Mouse (Mus musculus) MEL (cell line): ENCODE measurements around the gene Srp72. TPM values are rescaled to one million over a fixed set of nuclear protein-coding genes. Genes with fewer than 3 reads are reported as not detected.
A peak's percentile ranks its signal among the peaks of the same experiment; 100 is the strongest.

Experiments used
- DNase-seq: peaks from one replicate; pipeline ENCODE4 v3.0.0; 2011; ENCODE audit warnings: low read depth, low spot score
- H3K27ac ChIP-seq: 2 replicates; pipeline ENCODE4 v1.5.1; 2012; ENCODE audit warnings: low read depth, mild to moderate bottlenecking, control low read depth, low read length, moderate library complexity; ENCODE audit not compliant: control insufficient read depth
- H3K27me3 ChIP-seq, 2 experiments: fragments of 150-350 bp in 1 of 2; sonication (generic) in 1 of 2; 2 replicates each; pipeline ENCODE4 v1.6.1; 2012; ENCODE audit warnings: low read length in 2 of 2, mild to moderate bottlenecking in 2 of 2, improper control_type of control experiment in 1 of 2, moderate library complexity in 1 of 2; ENCODE audit not compliant: insufficient read depth in 2 of 2, control insufficient read depth in 1 of 2
- H3K36me3 ChIP-seq, 2 experiments: 2 replicates each; pipeline ENCODE4 v1.6.1; 2012 to 2014; ENCODE audit warnings: low read length in 2 of 2, improper control_type of control experiment in 1 of 2, inconsistent platforms in 1 of 2, mild to moderate bottlenecking in 1 of 2; ENCODE audit not compliant: insufficient read depth in 2 of 2, control insufficient read depth in 1 of 2
- H3K4me1 ChIP-seq, 2 experiments: fragments of 150-350 bp in 1 of 2; sonication (generic) in 1 of 2; 2 replicates each; pipeline ENCODE4 v1.6.1; 2012; ENCODE audit warnings: low read length in 2 of 2, improper control_type of control experiment in 1 of 2, mild to moderate bottlenecking in 1 of 2; ENCODE audit not compliant: insufficient read depth in 2 of 2, control insufficient read depth in 1 of 2
- H3K4me3 ChIP-seq, 2 experiments: fragments of 150-350 bp in 1 of 2; sonication (generic) in 1 of 2; 2 replicates each; pipeline ENCODE4 v1.5.1; 2012; ENCODE audit warnings: low read depth in 2 of 2, low read length in 2 of 2, mild to moderate bottlenecking in 2 of 2, moderate library complexity in 2 of 2, control low read depth in 1 of 2, improper control_type of control experiment in 1 of 2; ENCODE audit not compliant: control insufficient read depth in 1 of 2, insufficient read depth in 1 of 2
- H3K79me2 ChIP-seq: 2 replicates; pipeline ENCODE4 v1.6.1; 2012; ENCODE audit warnings: mild to moderate bottlenecking, low read length, moderate library complexity; ENCODE audit not compliant: control insufficient read depth, poor library complexity, insufficient read depth
- H3K9ac ChIP-seq: 2 replicates; pipeline ENCODE4 v1.6.1; 2012; ENCODE audit warnings: low read depth, mild to moderate bottlenecking, control low read depth, low read length, moderate library complexity; ENCODE audit not compliant: control insufficient read depth, poor library complexity, severe bottlenecking
- H3K9me3 ChIP-seq: fragments of 150-350 bp; sonication (generic); replicated peaks from 2 replicates; pipeline ENCODE4 v1.6.1; 2012; ENCODE audit warnings: mild to moderate bottlenecking, low read length, improper control_type of control experiment, moderate library complexity; ENCODE audit not compliant: insufficient read depth
- BHLHE40 ChIP-seq: IDR thresholded peaks from 2 replicates; pipeline ENCODE4 v1.6.1; 2012; ENCODE audit warnings: low read depth, mild to moderate bottlenecking, inconsistent platforms, low read length, improper control_type of control experiment, borderline replicate concordance
- CHD1 ChIP-seq: IDR thresholded peaks from 2 replicates; pipeline ENCODE4 v1.6.1; 2012; ENCODE audit warnings: low read depth, mild to moderate bottlenecking, inconsistent platforms, low read length, improper control_type of control experiment
- CTCF ChIP-seq, 3 experiments: IDR thresholded peaks in 2 of 3; conservative IDR thresholded peaks in 1 of 3; 2 replicates each; pipeline ENCODE4 v1.5.1; 2011 to 2012; ENCODE audit warnings: low read length in 3 of 3, low read depth in 2 of 3, mild to moderate bottlenecking in 2 of 3, improper control_type of control experiment in 1 of 3, inconsistent platforms in 1 of 3, mixed read lengths in 1 of 3, moderate library complexity in 1 of 3; ENCODE audit not compliant: control insufficient read depth in 1 of 3, insufficient read depth in 1 of 3, poor library complexity in 1 of 3, severe bottlenecking in 1 of 3
- E2F4 ChIP-seq: IDR thresholded peaks from 2 replicates; pipeline ENCODE4 v1.6.1; 2011; ENCODE audit warnings: low read depth, low read length, improper control_type of control experiment, borderline replicate concordance
- EP300 ChIP-seq, 2 experiments: IDR thresholded peaks; 2 replicates each; pipeline ENCODE4 v1.6.1; 2011; ENCODE audit warnings: improper control_type of control experiment in 2 of 2, low read length in 2 of 2, low read depth in 1 of 2, mild to moderate bottlenecking in 1 of 2
- GABPA ChIP-seq: IDR thresholded peaks from 2 replicates; pipeline ENCODE4 v1.6.1; 2012; ENCODE audit warnings: low read depth, mild to moderate bottlenecking, inconsistent platforms, low read length, improper control_type of control experiment, moderate library complexity
- JUND ChIP-seq: IDR thresholded peaks from 2 replicates; pipeline ENCODE4 v1.6.1; 2011; ENCODE audit warnings: low read depth, mild to moderate bottlenecking, improper control_type of control experiment, low read length
- KAT2A ChIP-seq: conservative IDR thresholded peaks from 2 replicates; pipeline ENCODE4 v1.6.1; 2012; ENCODE audit warnings: low read depth, low read length, improper control_type of control experiment, inconsistent platforms
- MAFK ChIP-seq: IDR thresholded peaks from 2 replicates; pipeline ENCODE4 v1.6.1; 2011; ENCODE audit warnings: low read depth, mild to moderate bottlenecking, low read length, improper control_type of control experiment, borderline replicate concordance
- POLR2A ChIP-seq, 2 experiments: IDR thresholded peaks; 2 replicates each; pipeline ENCODE4 v1.6.1; 2011 to 2012; ENCODE audit warnings: low read length in 2 of 2, mild to moderate bottlenecking in 2 of 2, control low read depth in 1 of 2, improper control_type of control experiment in 1 of 2, low read depth in 1 of 2, moderate library complexity in 1 of 2; ENCODE audit not compliant: control insufficient read depth in 1 of 2, insufficient read depth in 1 of 2, poor library complexity in 1 of 2
- POLR2AphosphoS5 ChIP-seq: IDR thresholded peaks from 2 replicates; pipeline ENCODE4 v1.6.1; 2012; ENCODE audit warnings: low read depth, borderline replicate concordance, mild to moderate bottlenecking, inconsistent platforms, low read length, moderate library complexity, mixed read lengths
- RAD21 ChIP-seq: IDR thresholded peaks from 2 replicates; pipeline ENCODE4 v1.6.1; 2011; ENCODE audit warnings: mild to moderate bottlenecking, low read depth, low read length, improper control_type of control experiment
- SIN3A ChIP-seq: IDR thresholded peaks from 2 replicates; pipeline ENCODE4 v1.6.1; 2012; ENCODE audit warnings: low read length, improper control_type of control experiment, inconsistent platforms
- SMC3 ChIP-seq: IDR thresholded peaks from 2 replicates; pipeline ENCODE4 v1.6.1; 2011; ENCODE audit warnings: low read depth, low read length, improper control_type of control experiment
- TAL1 ChIP-seq: IDR thresholded peaks from 2 replicates; pipeline ENCODE4 v1.6.1; 2012; ENCODE audit warnings: mild to moderate bottlenecking, inconsistent platforms, low read length, moderate library complexity, mixed read lengths
- TCF12 ChIP-seq: IDR thresholded peaks from 2 replicates; pipeline ENCODE4 v1.6.1; 2014; ENCODE audit warnings: low read depth, mild to moderate bottlenecking, inconsistent platforms, low read length, improper control_type of control experiment, moderate library complexity
- UBTF ChIP-seq: IDR thresholded peaks from 2 replicates; pipeline ENCODE4 v1.6.1; 2012; ENCODE audit warnings: low read depth, mild to moderate bottlenecking, inconsistent platforms, low read length, improper control_type of control experiment, moderate library complexity, borderline replicate concordance; ENCODE audit not compliant: insufficient read depth
- ZNF384 ChIP-seq: IDR thresholded peaks from 2 replicates; pipeline ENCODE4 v1.6.1; 2012; ENCODE audit warnings: low read depth, mild to moderate bottlenecking, inconsistent platforms, low read length, improper control_type of control experiment
- polyA plus RNA-seq, 2 experiments: library from polyadenylated mRNA; stranded (reverse) in 1 of 2; unstranded in 1 of 2; fragments of >175 nt in 1 of 2; fragments of >200 nt in 1 of 2; gene quantifications; 2 replicates each; pipeline versions ENCODE4 v1.2.1 to v1.2.4; 2012; ENCODE audit warnings: low replicate concordance in 2 of 2, low read depth in 1 of 2; ENCODE audit not compliant: insufficient read length in 2 of 2, insufficient read depth in 1 of 2, missing spikeins in 1 of 2
- total RNA-seq: library from RNA; depleted of rRNA; stranded (reverse); fragments of 300-350 nt; gene quantifications from 2 replicates; pipeline ENCODE4 v1.2.3, GENCODE M21; 2012

Srp72 gene
- total and polyA plus RNA-seq, 3 experiments, result 87.1 to 231 (median 140) TPM

GRCm38 (mm10) chr5:76962545-76962944 is 11.9 kb upstream of the Srp72 start:
- Histone ChIP-seq H3K79me2 (peaks cover 2% of the 10 kb centered on the region), H3K9ac (no peak overlapping the region), H3K36me3 (peaks cover 2 to 34% of the 10 kb centered on the region in 2 experiments; a peak in 2 of 4 replicates), H3K9me3 (no peaks in the 10 kb centered on the region), H3K27ac (no peak overlapping the region), H3K4me3 (no peak overlapping the region), H3K4me1 (no peaks in the 10 kb centered on the region), H3K27me3 (no peaks in the 10 kb centered on the region)
- no peak for DNase-seq
- TF ChIP-seq CHD1 (no peak), JUND (no peak), MAFK (no peak), EP300 (IDR thresholded peaks at IDR 0.05; ENCODE audit: low read depth in 1 of 2, low read length in 2 of 2) (no peak), POLR2AphosphoS5 (no peak), E2F4 (no peak), UBTF (no peak), TCF12 (no peak), ZNF384 (no peak)

- DNase-seq, result no peak
- Histone ChIP-seq H3K9me3 (no peaks in the 10 kb centered on the region), H3K36me3 (peaks cover 0 to 36% of the 10 kb centered on the region in 2 experiments; a peak in 2 of 4 replicates), H3K79me2 (no peaks in the 10 kb centered on the region; the same call in 1 of the 2 replicates), H3K27ac (no peak overlapping the region), H3K27me3 (no peaks in the 10 kb centered on the region), H3K9ac (no peak overlapping the region), H3K4me1 (no peaks in the 10 kb centered on the region), H3K4me3 (no peak overlapping the region)
- no peak for TF ChIP-seq TAL1
- peak; percentile 10 to 64 (median 47); a peak in 5 of 6 replicates for TF ChIP-seq CTCF (IDR thresholded peaks at IDR 0.05 in 2 of 3, conservative IDR thresholded peaks at IDR 0.05 in 1 of 3; ENCODE audit: control insufficient read depth in 1 of 3, insufficient read depth in 1 of 3, low read depth in 2 of 3, low read length in 3 of 3, poor library complexity in 1 of 3, severe bottlenecking in 1 of 3)
- TF ChIP-seq POLR2A (IDR thresholded peaks at IDR 0.05; ENCODE audit: control insufficient read depth in 1 of 2, insufficient read depth in 1 of 2, low read depth in 1 of 2, low read length in 2 of 2, poor library complexity in 1 of 2), result no peak
- no peak for TF ChIP-seq BHLHE40
- TF ChIP-seq UBTF, result no peak
- no peak for TF ChIP-seq GABPA
- no peak for TF ChIP-seq SIN3A
- peak; percentile 19; the same call in 1 of the 2 replicates for TF ChIP-seq SMC3
- no peak for TF ChIP-seq MAFK
- TF ChIP-seq KAT2A, result no peak
- peak; percentile 18; the same call in 1 of the 2 replicates for TF ChIP-seq RAD21
Measured at GRCm38 (mm10) chr5:76964651-76965050, 9.8 kb upstream of the Srp72 start.
